Mouse (Mus musculus): ENCODE measurements around the gene Ltbp3.
A peak's percentile ranks its signal among the peaks of the same experiment; 100 is the strongest.
"Not testable (repeated sequence)": the region's sequence is repeated elsewhere in the genome, so short reads cannot be mapped to it uniquely, and the experiment has no call there.

The Ltbp3 gene

GRCm38 (mm10) chr19:5793116-5793515 is 52.4 kb downstream of the Ltbp3 start:
- peak; percentile 57 to 70 for DNase-seq (ENCODE audit: low spot score in 2 of 2)

- DNase-seq (ENCODE audit: low spot score in 2 of 2), result not testable (repeated sequence)
These were observed 53.4 kb downstream of the Ltbp3 start for GRCm38 (mm10) chr19:5793917-5794770.

- DNase-seq (ENCODE audit: low spot score in 2 of 2), result no peak
These were observed 54.3 kb downstream of the Ltbp3 start for GRCm38 (mm10) chr19:5794771-5795576.

- DNase-seq (ENCODE audit: low spot score in 2 of 2), result no peak
These were observed 55.2 kb downstream of the Ltbp3 start for GRCm38 (mm10) chr19:5795668-5796572.

GRCm38 (mm10) chr19:5796573-5797111 is 55.9 kb downstream of the Ltbp3 start:
- DNase-seq (ENCODE audit: low spot score in 2 of 2), result no peak

GRCm38 (mm10) chr19:5797381-5798111 is 56.8 kb downstream of the Ltbp3 start:
- DNase-seq (ENCODE audit: low spot score in 2 of 2), result no peak

- no peak for DNase-seq (ENCODE audit: low spot score in 2 of 2)
These were observed 58.2 kb downstream of the Ltbp3 start for GRCm38 (mm10) chr19:5798700-5799479.

GRCm38 (mm10) chr19:5799566-5800349 is 59.1 kb downstream of the Ltbp3 start:
- no peak for DNase-seq (ENCODE audit: low spot score in 2 of 2)

- DNase-seq (ENCODE audit: low spot score in 2 of 2), result no peak
These were observed 59.6 kb downstream of the Ltbp3 start for GRCm38 (mm10) chr19:5800350-5800631.

- DNase-seq (ENCODE audit: low spot score in 2 of 2), result no peak
These were observed 60.1 kb downstream of the Ltbp3 start for GRCm38 (mm10) chr19:5800632-5801431.

GRCm38 (mm10) chr19:5801432-5801964 is 60.8 kb downstream of the Ltbp3 start:
- DNase-seq (ENCODE audit: low spot score in 2 of 2), result no peak

- DNase-seq (ENCODE audit: low spot score in 2 of 2), result peak; percentile 95 to 96
These were observed 61.5 kb downstream of the Ltbp3 start for GRCm38 (mm10) chr19:5802011-5802786.

GRCm38 (mm10) chr19:5802787-5803040 is 62.0 kb downstream of the Ltbp3 start:
- DNase-seq (ENCODE audit: low spot score in 2 of 2), result no peak

- peak; percentile 99 for DNase-seq (ENCODE audit: low spot score in 2 of 2)
These were observed 62.6 kb downstream of the Ltbp3 start for GRCm38 (mm10) chr19:5803041-5803880.

GRCm38 (mm10) chr19:5803881-5804279 is 63.2 kb downstream of the Ltbp3 start:
- DNase-seq (ENCODE audit: low spot score in 2 of 2), result no peak

GRCm38 (mm10) chr19:5804371-5804899 is 63.7 kb downstream of the Ltbp3 start:
- DNase-seq (ENCODE audit: low spot score in 2 of 2), result peak in 1 of 2 experiments; percentile 43

Measured in natural killer cell, adult 2 months (primary cell).